Mouse (Mus musculus) heart, postnatal 14 days (tissue): Measurements from ENCODE around the gene Smarcb1. TPM values are rescaled to one million over a fixed set of nuclear protein-coding genes. Genes with fewer than 3 reads are reported as not detected.

Experiments used
- DNase-seq, 2 experiments: peaks; one replicate each; pipeline ENCODE4 v3.0.0; 2021 to 2022
- intact Hi-C: fragments of 180-260 bp; cut with DNase I; formaldehyde crosslinking; loops from one replicate; pipeline ENCODE4 v1.15.1; 2025
- long read RNA-seq, 2 experiments: library from polyadenylated mRNA; stranded (forward); transcript quantifications; one replicate each; pipeline ENCODE4 v2.0.0; 2021
- total RNA-seq, 2 experiments: library from RNA; stranded (reverse); gene quantifications; 2 replicates each; pipeline ENCODE4 v1.2.3; 2021

Gene Smarcb1
- total RNA-seq: 10 to 100 TPM; 26.1 to 29.1 TPM
- long read RNA-seq, experiment 1, transcript Smarcb1-201 (9 exons, 1,660 nt): major isoform, 30 of 53 reads
- long read RNA-seq, experiment 1, transcript Smarcb1-202 (9 exons, 1,622 nt): minor isoform, 17 of 53 reads
- long read RNA-seq, experiment 1, partial matches to known transcripts: 5 of 53 reads
- long read RNA-seq, experiment 1, other reads (novel, unspliced or antisense): 1 of 53 reads
- long read RNA-seq, experiment 2, transcript Smarcb1-202 (9 exons, 1,622 nt): minor isoform, 15 of 39 reads
- long read RNA-seq, experiment 2, transcript Smarcb1-201 (9 exons, 1,660 nt): major isoform, 20 of 39 reads
- long read RNA-seq, experiment 2, partial matches to known transcripts: 2 of 39 reads
- long read RNA-seq, experiment 2, other reads (novel, unspliced or antisense): 2 of 39 reads

DNA sequence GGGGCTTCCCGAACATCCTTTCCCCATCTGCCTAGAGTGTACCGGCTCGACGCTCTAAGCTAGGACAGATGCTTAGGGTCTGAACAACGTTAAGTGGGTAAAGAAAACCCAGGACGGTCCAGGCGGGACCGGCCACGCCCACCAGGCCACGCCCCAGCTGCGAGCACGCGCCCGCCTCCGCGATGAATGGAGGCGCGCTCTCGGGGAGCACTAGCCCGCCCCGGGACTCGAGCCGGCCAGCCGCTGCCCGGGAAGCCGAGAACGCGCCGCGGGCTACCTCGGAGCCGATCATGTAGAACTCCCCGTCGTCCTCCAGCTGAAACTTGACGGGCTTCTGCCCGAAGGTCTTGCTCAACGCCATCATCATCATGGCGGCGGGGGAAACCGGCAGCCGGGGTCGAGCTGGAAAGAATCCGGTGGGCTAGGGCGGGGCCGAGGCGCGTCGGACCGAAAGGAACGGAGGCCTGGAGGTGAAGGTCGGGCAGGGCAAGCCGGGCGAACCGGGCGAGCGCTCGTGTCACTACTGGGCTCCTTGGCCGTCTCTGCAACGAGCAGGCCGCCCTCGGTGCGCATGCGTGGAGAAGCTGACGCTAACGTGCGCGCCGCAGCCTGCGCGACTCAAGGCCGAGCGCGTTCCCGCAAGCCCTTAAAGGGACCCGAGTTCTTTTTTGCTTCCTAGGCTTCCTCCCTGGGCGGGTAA, at the start of gene Smarcb1:
Gene Smarcb1, minus strand, starts transcription at position 592 of the 700 bp plus-strand sequence.
- DNase-seq: peak; percentile 96 to 97
- intact Hi-C loops: loop anchor here (2.0 kb wide), 1 partner anchor 30 kb away; no protein-coding TSS in a partner anchor

DNA sequence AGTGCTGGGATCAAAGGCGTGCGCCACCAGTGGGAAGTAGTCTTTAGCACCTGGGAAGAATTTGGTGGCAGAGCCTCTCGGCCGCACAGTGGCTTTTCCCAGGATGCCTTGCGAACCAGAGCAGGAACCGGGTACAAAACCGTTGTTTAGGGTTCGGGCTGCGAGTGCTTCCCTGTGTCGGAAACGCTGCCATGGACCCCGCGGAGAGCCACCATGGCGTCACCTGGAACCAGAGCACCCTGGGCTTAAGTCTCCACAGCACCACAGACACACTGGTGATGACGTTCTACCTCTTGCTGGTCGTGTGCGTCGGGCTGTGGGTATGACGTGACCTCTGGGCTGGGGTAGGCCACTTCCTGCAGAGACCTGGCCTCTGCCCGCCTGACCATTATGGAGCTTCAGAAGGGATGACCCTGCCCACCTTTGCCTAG, 33.0 kb upstream of the Smarcb1 start, which contains the start of gene Gm5134:
Gene Gm5134, plus strand, starts transcription at position 134 of the 431 bp plus-strand sequence.
- DNase-seq: no peak
- intact Hi-C loops: loop anchor here (5.0 kb wide), 2 partner anchors 317 to 367 kb away; partner anchors contain the start of gene Ggt5

DNA sequence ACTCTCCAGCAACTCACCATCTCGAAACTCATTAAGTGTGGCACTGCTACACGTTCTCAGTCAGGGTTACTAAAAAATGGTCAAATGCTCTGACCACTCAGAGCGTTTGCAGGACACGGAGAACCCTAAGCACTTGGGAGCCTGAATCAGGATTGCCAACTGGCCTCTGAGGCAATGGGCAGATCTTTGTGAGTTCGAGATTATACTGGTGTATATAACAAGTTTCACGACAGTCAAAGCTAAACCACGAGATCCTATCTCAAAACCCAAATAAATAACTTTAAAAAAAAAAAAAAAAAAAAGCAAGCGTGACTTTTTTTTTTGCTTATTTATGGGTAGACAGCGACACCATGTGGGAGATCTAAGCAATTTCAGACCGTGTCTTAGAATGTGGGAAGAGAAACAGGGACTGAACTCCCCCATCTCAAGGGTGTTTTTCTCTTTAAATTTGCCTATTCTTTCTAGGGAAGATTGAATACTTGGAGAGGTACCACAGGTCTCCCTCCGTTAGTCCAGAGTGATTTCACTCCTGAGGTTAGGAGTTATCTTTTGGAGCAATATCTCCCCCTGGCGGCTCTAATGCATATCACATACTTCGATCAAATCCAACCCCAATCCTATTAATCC, 30.1 kb upstream of the Smarcb1 start:
- DNase-seq: peak in 1 of 2 experiments; percentile 62
- intact Hi-C loops: loop anchor here (1.0 to 5.0 kb wide), 6 partner anchors 31 to 364 kb away; partner anchors contain the start of genes Ggt5 and Smarcb1

DNA sequence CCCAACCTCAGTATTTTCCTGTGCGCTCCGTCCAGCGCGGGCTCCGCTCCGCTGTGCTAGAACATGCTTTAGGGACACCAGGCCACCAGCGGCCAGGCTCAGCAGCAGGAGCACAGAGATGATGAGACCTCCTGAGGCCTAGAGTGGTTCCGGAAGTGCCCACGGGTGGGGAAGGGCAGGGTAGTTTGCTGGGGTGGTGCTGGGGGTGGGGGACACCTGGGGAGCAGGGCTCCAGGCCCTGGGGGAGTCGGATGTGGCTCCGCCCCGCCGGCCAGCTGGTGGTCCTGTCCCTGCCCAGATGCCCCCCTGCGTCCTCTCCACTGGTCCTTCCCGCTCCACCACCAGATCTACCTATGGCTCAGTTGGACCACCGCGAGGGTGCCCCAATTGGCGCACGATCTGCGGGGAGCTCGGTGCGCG, 29.4 kb upstream of the Smarcb1 start:
- intact Hi-C loops: loop anchor here (1.0 to 5.0 kb wide), 6 partner anchors 30 to 364 kb away; partner anchors contain the start of genes Ggt5 and Smarcb1
- DNase-seq: peak in 1 of 2 experiments; percentile 24

DNA sequence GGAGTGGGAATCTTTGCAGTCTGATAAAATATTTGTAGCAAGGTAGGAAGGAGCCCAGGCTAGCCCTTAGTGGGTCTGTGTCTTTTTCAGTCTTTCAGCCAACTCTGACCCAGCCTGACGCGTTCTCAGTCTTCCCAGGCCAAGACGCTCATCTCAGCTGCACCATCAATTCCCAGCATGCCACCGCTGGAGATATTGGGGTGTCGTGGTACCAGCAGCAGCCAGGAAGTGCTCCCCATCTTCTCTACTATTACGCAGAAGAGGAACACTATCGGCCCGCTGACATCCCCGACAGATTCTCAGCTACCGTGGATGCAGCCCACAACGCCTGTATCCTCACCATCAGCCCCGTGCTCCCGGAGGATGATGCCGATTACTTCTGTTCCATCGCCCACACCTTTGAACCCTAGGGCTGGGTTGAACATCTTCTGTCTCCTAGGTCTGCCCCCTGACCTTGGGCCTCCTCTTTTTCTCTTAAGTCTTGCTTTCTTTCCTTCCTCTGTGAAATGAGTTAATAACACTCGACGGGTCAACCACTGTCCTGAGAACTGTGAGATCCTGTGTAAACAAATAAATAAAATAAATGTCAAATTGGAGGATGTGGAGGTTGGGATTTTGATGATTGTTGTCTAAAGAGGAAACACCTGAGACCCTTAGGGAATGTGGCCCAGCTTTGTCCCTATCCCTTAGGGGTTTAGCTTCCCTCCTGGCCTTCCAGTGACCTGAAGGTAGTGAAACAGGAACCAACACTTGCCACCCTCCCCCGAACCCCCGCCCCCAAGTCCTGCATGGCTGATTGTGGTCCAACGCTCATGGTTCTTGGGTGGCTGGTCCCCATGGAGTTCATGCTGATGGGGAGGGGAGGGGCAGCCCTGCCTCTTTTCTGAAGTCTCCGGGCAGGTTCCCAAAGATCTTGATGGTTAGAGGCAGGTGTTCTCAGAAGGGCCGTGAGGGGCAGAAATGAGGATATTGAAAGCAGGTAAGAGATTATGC, 27.9 kb upstream of the Smarcb1 start:
- no peak for DNase-seq
- intact Hi-C loops: loop anchor here (2.0 to 5.0 kb wide), 3 partner anchors 29 to 362 kb away; partner anchors contain the start of genes Ggt5 and Smarcb1

DNA sequence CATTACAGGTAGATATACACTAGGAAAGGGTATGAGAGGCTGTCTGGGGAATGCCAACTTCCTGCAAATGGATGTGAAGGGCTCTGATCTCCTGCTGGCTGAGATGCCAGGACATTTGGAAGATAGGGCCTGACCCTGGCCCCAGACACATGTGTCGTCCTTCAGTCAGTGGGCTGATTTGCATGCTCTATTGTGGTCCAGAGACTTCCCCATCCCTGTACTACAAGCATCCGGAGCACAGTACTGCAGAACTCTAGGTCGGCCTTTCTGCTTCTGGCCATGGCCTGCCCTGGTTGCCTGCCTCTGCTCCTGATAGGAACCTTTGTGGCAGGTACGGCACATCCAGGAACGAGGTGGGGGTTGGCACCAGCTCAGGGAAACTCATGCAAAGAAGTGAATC, 26.7 kb upstream of the Smarcb1 start:
- intact Hi-C loops: no loop called here
- DNase-seq: no peak

DNA sequence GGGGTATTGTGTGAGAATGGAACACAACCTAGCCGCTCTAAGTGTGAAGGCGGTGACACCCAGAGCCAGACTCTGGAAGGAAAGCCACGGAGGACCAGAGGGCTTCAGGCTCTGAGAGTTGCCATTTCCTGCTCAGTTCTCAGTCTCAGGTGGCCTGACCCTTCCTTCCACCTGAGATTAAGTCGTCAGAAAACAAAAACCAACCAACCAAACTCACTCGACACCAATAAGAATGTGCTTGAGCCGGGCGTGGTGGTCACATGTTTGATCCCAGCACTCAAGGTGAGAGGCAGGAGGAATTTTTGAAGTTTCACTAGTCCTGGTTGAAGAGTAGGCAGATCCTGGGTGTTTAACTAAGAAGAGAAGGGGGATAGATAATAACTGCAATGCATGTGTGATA, 24.5 kb upstream of the Smarcb1 start:
- intact Hi-C loops: no loop called here
- DNase-seq: no peak

DNA sequence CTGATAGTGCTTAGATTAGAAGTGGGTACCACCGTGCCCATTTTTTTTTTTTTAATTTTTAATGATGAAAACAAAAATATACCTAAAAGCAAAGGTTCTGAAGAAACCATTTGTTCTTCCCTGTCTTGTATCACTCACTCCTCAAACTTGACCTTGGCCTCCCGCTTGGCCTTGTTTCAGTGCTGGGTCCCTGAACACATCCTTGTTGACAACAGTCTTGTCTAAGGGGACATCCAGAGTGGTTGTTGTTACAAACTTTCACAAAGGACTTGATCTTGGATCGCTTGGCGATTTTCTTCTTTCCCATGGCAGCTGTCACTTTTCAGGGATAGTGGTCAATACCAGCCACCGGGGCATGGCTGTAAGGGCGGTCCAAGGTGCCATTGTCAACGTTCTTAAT, 23.8 kb upstream of the Smarcb1 start:
- intact Hi-C loops: no loop called here
- DNase-seq: no peak

DNA sequence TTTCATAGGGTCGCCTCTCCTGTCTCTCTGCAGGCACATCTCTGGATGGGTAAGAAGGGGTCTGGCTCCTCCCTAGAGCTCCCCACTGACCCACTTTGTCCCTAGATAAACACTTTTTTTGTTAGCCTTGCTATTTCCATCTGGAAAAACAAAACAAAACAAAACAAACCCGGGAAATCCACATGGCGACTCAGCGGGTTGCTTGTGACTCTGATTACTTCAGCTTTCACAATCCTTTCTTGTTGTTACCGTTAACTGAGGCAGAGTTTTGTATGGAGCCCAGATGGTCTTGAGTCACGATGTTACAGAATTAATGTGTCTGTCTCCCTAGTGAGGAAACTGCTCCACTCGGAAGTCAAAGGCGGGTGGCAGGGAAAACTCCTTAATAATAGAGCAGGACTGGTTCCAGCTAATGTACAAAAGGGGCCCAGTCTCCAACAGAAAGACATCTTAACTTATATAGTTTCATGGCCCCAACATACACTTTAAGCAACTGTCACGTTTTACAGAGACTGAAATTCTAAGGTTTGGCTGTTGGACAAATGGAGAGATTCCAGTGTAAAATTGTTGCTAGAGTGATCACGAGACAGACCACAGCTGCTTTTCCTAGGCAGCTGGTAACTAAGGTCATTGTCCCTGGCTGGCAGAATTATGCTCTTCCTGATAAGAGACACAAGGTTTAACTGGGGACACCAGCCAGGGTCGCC, 22.8 kb upstream of the Smarcb1 start:
- DNase-seq: peak in 1 of 2 experiments; percentile 49
- intact Hi-C loops: no loop called here

DNA sequence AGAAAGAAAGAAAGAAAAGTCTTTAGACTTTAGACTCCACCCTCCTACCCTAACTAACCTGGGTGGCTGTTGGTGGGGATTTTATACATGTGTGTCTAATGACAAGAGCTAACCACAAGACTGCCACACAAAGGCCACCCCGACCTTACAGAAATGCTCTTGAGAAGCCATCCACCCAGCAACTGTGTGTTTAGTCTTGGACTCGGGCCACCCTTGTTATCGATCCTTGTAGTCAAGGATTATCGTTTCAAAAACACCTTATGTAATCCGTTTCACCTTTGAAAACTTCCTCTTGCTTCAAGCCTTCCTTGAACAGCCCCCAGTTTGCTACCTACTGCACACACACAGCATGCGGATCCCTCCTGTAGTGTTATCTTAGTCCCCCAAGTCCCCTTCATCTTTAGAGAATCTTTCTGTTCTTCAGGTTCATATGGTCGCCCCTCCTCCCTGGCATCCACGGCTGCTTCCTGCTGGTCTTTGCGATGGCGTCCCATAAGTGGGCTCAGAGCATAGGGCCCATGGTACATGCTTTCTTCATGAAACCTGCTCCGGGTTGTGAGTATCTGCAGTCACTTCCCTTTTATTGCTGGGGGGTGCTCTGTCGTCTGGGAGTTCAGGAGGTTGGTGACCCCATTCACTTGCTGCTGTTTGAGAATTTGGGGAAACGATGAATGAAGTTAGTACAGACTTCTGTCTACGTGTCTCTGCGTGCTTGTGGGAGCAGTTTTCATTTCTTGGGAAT, 21.5 kb upstream of the Smarcb1 start, which contains the start of gene Vpreb3:
Gene Vpreb3, plus strand, starts transcription at position 322 of the 742 bp plus-strand sequence.
- DNase-seq: no peak

DNA sequence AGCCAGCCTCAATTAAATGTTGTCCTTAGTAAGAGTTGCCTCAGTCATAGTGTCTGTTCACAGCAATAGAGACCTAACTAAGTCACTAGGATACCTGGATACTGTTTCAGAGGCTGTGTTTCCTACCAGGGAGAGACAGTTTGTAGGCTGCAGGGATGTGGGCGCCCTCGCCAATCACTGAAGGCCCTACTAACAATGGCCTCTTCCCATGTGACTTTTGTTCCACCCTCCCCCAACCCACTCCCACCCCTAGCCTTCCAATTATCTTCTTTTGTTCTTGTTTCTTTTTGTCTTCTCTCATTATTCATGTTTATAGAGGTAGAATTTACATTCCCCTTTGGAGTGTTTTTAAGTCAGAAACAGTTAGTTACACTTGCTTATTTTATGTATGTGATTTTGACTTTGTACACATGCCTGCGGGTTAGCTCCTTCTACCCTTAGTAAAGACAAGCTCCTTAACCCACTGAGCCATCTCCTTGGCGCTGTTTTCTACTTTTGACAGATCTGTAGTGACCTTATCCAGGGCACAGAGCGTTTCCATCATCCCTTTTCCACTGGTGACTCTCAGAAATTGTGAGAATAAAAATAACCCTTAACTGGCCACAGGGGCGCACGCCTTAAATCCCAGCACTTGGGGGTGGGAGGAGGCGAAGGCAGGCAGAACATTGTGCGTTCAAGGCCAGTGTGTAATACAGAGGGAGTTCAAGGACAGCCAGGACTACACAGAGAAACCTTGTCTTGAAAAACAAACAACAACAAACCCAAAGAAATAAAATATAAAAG, 19.8 kb upstream of the Smarcb1 start:
- no peak for DNase-seq
- intact Hi-C loops: no loop called here

More for the DNA sequence above, 21.5 kb upstream of the Smarcb1 start, which contains the start of gene Vpreb3:
- intact Hi-C loops: no loop called here

DNA sequence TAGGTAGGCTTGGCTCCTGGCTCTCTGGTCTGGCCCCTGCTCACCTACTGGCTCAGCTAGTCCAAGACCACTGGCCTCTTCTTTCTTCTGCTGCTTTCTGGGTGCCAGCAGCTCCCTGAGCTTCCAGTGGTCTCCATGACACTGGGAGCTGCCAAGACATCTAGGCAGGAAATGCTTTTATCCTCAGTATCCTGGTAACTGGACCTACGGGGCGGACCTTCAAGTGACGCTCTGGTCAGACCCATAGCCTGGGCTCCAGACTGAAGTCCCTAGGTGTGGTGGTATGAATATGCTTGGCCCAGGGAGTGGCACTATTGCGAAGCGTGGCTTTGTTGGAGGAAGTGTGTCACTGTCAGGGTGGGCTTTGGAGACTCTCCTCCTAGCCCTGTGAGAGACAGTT, 19.1 kb upstream of the Smarcb1 start, which contains the start of gene Gm867:
Gene Gm867, minus strand, starts transcription at position 153 of the 400 bp plus-strand sequence.
- no peak for DNase-seq
- intact Hi-C loops: no loop called here

DNA sequence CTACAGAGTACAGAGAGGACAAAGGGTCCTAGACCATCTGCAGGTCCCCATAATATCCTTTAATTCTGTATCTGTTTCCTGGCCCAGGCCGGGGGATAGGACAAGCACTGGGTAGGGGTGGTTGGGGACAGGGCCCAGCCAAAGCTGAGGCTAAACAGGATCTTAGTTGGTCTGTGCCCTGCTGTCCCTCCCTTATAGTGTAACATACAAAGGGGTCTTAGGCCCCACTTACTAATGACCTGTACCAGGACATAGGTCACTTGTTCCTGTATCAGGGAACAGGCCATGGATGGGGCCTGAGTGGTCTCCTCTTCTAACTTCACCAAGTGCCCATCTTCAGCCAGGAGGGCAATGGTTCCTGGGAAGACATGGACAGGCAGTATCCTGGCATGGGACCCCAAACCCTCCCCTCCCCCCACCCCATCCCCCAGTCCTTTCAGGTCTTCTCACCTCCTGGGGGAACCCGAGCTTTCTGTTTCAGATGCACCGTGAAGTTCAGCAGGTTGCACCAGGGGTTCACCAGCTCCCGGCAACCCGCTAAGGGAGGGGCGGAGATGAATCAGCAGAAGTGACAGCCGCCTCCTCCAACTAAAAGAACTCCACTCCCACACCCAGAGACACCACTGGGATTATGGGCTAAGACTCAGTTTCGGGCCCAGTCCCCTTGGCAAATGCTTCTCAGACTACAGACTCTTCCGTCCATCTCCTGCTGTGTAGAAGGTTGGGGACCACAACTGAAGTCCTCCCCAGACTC, 18.2 kb upstream of the Smarcb1 start:
- DNase-seq: no peak
- intact Hi-C loops: no loop called here

DNA sequence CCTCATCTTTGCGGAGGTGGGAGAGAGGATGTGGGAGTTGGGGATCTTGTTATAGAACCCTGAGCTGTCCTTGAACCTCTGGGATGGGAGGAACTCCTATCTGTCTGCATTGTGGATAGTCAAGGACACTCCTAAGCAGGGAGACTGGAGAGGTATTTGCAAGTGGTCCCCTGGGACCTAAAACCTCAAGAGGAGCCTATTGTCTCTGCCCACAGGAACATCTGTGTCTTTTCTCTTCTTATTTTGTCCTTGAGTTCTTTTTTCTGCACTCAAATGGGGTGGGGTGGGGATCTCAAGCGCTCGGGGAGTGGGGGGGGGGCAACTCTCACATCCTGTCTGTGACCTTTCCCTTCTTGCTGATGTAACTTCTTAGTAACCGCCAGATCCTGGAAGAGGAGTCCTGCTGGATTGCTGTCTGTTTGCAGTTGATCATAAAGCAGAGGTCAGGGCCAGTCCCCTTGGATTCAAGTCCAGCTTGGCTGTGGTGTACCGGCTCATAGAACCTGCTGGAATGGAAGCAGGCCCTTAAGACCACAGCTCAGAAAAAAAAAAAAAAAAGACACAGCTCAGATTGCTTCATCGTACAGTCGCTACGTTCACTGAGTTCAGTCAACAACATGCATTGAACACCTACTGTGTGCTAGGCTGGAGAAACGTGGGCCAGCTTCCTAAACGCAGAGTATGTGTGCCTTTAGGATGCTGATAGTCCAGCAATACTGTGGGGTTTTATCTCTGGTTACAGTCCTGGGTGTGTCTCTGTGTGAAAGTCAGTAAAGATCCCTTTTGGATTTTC, 16.6 kb upstream of the Smarcb1 start:
- intact Hi-C loops: no loop called here
- DNase-seq: no peak

DNA sequence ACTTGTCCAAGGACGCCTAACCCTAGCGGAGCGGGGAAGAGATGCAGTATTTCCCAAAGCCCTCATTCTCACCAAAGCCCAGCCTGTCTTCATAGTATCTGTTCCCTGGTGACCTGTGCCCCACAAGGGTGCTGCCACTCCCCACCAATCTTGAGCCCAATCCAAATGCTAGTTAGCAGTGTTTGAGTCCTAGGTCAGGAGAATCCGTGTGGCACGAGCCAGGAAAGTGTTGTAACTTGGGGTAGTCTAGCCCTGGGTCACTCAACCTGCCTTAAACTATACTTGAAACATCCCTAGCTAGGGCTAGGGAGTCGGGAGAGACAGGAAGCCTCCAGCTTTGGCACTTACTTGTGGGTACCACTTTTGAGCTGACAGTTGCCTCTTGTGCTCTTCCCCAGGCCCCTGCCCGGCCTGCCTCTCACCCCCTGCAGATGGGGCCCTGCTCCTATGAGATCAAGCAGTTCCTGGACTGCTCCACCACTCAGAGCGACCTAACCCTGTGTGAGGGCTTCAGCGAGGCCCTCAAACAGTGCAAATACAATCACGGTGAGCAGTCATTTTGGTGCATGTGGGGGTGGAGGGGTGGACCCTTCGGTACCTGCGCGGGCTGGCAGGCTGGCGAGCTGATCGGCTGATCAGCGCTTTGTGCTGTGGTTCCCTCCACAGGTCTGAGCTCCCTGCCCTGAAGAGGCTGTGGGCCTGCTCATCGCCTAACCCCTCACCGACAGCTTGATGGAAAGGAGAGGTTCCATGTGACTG, 15.7 kb upstream of the Smarcb1 start:
- DNase-seq: no peak
- intact Hi-C loops: no loop called here
